Mouse (Mus musculus) left cerebral cortex, adult 9 months (tissue): ENCODE measurements around the gene Ctps2.

Experiments
- DNase-seq, 2 experiments: peaks; one replicate each; pipeline ENCODE4 v3.0.0; 2022; ENCODE audit warnings: low spot score in 2 of 2

The Ctps2 gene

DNA sequence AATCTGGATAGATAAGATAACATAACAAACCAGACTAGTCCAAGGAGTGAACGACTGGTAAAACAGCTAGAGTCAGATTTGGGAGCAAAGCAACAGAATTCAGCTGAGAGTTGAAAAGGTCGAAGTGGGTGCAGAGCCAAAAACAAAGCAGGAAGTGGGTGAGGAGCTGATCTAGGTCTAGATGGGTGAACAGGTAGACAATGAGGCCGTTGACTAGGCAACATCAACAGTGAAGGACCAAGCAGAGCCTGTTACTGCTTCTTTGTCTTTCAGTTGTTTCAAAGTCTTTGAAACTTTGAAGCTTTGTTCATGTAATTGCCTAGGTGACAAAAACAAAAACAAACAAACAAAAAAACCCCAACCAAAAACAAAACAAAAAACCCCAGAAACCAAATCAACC is 75.2 kb downstream of the Ctps2 start:
- no peak for DNase-seq

DNA sequence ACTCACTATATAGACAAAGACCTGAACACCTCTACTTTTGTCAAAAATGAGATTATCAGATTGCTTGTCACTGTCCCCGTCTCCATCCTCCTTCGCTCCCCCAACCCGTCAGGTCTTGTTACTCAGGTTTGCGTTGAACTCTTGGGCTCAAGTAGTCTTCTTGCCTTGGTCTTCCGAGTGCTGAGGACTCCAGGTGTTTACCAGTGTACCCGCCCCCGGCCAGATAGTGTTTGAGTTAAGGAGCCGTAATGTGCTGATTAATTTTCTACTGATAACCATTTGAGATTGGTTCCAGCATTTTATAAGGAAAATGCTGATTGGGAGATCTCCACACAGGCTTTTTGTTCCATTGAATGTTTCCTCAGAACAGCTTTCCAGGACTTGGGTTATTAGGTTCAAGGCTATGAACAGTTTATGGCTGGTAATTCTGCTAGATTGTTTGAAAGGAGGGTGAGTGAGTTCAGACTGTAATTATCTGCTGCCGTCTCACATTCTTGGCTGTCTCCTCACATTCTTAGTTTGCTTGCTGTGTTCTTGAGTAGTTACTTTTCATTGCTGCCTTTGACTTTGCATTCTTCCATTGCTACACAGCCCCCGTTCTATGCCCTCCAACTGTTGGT is 85.9 kb downstream of the Ctps2 start:
- DNase-seq, result no peak

DNA sequence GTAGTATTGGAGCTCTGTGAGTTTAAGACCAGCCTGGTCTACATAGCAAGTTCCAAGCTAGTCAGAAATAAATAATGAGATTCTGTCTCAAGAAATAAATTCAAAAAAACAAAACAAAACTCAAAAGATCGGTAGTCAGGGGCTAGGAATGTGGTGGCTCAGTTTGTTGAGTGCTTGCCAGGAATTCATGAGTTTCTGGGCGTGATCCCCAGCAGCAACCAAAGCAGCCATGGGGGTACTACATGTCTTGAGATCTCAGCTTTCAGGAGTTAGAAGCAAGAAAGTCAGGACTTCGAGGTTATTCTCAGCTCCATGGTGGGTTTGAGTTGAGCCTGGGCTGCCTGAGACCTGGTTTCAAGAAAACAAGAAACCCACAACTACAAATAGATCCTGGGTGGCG is 90.4 kb downstream of the Ctps2 start:
- no peak for DNase-seq

DNA sequence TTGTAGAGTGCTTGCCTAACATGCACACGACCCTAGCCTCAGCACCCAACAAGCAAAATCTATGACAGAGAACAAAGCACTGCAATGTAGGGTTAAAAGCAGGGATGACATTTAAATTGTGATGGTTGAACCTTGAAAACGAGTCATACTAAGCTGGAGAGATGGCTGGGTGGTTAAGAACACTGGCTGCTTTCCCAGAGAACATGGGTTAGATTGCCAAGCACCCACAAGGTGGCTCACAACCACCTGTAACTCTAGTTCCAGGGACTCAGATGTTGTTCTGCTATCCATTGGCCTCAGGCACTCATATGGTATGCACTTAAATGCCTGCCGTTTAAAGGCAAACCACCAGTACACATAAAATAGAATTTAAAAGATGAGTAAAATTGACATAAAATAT is 91.1 kb downstream of the Ctps2 start:
- DNase-seq, result no peak

DNA sequence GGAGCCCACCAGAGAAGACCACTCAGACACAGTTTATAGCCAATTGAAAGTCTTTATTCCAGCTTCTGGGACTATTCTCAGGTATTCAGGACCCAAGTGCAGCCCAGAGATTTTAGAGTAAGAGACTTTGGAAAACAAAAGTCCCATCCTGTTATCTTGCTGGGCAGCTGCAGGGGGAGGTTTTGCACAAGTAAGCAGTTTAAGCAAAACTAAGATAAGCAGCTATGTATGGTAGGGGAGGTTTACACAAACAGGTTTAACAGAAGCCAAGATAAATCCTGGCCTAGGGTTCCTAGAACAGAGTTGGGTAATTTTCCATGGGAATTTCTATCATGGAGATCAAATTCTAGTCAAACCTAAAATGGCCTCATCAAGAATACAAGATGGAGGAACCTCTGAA is 126.8 kb downstream of the Ctps2 start:
- no peak for DNase-seq

DNA sequence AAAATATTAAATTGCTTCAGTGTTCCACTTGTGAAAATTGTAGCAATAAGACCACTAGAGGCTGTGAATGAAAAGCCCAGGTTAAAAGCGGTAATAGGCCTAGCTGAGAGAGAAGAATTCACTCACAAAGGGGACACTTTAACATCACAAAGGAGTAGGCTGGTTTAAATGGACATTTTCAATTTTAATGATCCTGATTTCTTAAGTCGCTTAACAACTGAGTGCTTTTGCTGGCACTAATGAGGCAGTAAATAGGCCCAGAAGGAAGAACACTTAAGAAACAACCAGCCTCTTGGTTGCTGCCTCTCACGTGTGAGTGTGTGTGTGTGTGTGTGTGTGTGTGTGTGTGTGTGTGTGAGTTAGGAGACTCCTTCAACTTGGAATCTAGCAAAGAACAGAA is 137.7 kb downstream of the Ctps2 start:
- DNase-seq, result no peak

DNA sequence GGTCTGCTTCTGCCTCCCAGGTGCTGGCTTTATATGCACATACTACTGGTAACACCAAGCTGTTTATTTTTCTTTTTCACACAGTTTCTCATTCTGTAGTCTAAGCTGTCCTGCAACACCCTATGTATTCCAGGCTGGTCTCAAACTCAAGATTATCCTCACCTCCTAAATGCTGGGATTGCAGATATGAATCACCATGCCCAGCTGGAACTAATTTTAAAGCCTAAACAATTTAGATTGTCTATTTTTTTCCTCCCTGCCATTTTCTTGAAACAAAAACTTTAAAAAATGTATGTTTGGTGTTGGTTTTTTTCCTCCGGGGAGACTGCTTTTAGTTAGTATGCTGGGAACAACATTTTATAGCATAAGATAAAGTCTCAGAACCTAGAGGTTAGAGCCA is 141.7 kb downstream of the Ctps2 start:
- no peak for DNase-seq

DNA sequence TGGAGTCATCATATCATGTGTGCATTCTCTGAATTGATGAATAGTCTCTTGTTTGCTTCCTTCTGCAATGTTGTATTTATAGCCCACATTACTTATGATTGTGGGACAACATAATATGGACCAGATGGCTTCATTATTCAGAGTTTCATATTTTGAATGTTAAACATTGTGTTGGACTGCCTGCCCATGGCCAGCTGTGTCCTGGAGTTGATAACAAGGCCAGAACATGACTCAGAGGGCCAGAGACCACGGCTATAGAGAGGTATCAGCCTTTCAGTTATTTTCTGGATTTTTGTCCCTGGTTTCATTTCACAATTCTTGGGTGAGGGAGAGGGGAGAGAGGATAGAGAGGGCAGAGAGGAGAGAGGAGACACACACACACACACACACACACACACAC is 162.9 kb downstream of the Ctps2 start:
- no peak for DNase-seq
